Mouse (Mus musculus): Measurements from ENCODE around the gene Sox12.

GRCm38 (mm10) chr2:152344909-152345308, 53.0 kb downstream of the Sox12 start:
- TF ChIP-seq CTCF (IDR thresholded peaks at IDR 0.05; ENCODE audit: borderline replicate concordance, extremely low read depth, insufficient read depth, insufficient read length) (no peak), POLR2A (IDR thresholded peaks at IDR 0.05; ENCODE audit: borderline replicate concordance, extremely low read depth, insufficient read depth, insufficient read length, poor library complexity, severe bottlenecking) (no peak)

All from brain, embryonic 14.5 days (tissue).